Mouse (Mus musculus) brain, embryonic 14.5 days (tissue): Measurements from ENCODE around the gene Park7.

Experiments used
- CTCF ChIP-seq: fragments of 200-500 bp; IDR thresholded peaks from 2 replicates; pipeline ENCODE4 v1.5.1; 2012; ENCODE audit warnings: inconsistent platforms, mild to moderate bottlenecking, moderate library complexity, borderline replicate concordance; ENCODE audit not compliant: insufficient read depth, insufficient read length; ENCODE audit errors: extremely low read depth
- POLR2A ChIP-seq: fragments of 200-500 bp; IDR thresholded peaks from 2 replicates; pipeline ENCODE4 v1.6.1; 2012; ENCODE audit warnings: mild to moderate bottlenecking, inconsistent platforms, borderline replicate concordance; ENCODE audit not compliant: poor library complexity, insufficient read depth, insufficient read length, severe bottlenecking; ENCODE audit errors: extremely low read depth

- TF ChIP-seq POLR2A: no peak
- no peak for TF ChIP-seq CTCF
Measured at GRCm38 (mm10) chr4:150889955-150890315, 24.3 kb downstream of the Park7 start.
